Mouse (Mus musculus) hindbrain, embryonic 11.5 days (tissue): Measurements from ENCODE around the gene Ror1. TPM values are rescaled to one million over a fixed set of nuclear protein-coding genes. Genes with fewer than 3 reads are reported as not detected.

Experiments
- ATAC-seq: fragments of 200-750 bp; cut with Nextera tagmentation; 2 replicates; pipeline ENCODE4 v1.8.0; 2017; ENCODE audit warnings: mild to moderate bottlenecking, moderate TSS enrichment, moderate library complexity; ENCODE audit not compliant: low FRiP score
- DNase-seq: peaks from one replicate; pipeline ENCODE4 v3.0.0-alpha.2; 2015; ENCODE audit warnings: low spot score
- H3K27ac ChIP-seq: fragments of 300-500 bp; sonication (generic); 2 replicates; pipeline ENCODE4 v1.5.1; 2014; ENCODE audit warnings: mild to moderate bottlenecking, low read depth, low read length
- H3K27me3 ChIP-seq: fragments of 300-500 bp; sonication (generic); 2 replicates; pipeline ENCODE4 v1.6.1; 2014; ENCODE audit warnings: mild to moderate bottlenecking, low read length, moderate library complexity, mixed read lengths; ENCODE audit not compliant: control insufficient read depth, insufficient read depth
- H3K36me3 ChIP-seq: fragments of 300-500 bp; sonication (generic); 2 replicates; pipeline ENCODE4 v1.6.1; 2014; ENCODE audit warnings: mild to moderate bottlenecking, low read length, moderate library complexity, mixed read lengths; ENCODE audit not compliant: control insufficient read depth, insufficient read depth
- H3K4me1 ChIP-seq: fragments of 300-500 bp; sonication (generic); replicated peaks from 2 replicates; pipeline ENCODE4 v1.6.1; 2014; ENCODE audit warnings: low read length, mixed read lengths; ENCODE audit not compliant: control insufficient read depth, insufficient read depth
- H3K4me2 ChIP-seq: fragments of 300-500 bp; sonication (generic); replicated peaks from 2 replicates; pipeline ENCODE4 v1.6.1; 2014; ENCODE audit warnings: mild to moderate bottlenecking, low read depth, low read length
- H3K4me3 ChIP-seq: fragments of 300-500 bp; sonication (generic); 2 replicates; pipeline ENCODE4 v1.5.1; 2014; ENCODE audit warnings: low read depth, low read length
- H3K9ac ChIP-seq: fragments of 300-500 bp; sonication (generic); 2 replicates; pipeline ENCODE4 v1.6.1; 2014; ENCODE audit warnings: low read depth, low read length
- H3K9me3 ChIP-seq: fragments of 300-500 bp; sonication (generic); 2 replicates; pipeline ENCODE4 v1.6.1; 2016; ENCODE audit warnings: low read length; ENCODE audit not compliant: control insufficient read depth
- WGBS: fragments of 180-500 bp; shearing (Covaris S2); extraction: QIAGEN DNeasy Blood & Tissue Kit; methylation state at CpG from one replicate; pipeline ENCODE4 v1.1.7; 2014; 5-methylcytosine and 5-hydroxymethylcytosine counted together
- polyA plus RNA-seq: library from polyadenylated mRNA; unstranded; fragments of >200 nt; fragmentation: Nextera tagmentation; extraction: Ambion mirVana; gene quantifications from 2 replicates; pipeline ENCODE4 v1.2.1, GENCODE M21; 2014

Gene Ror1
- polyA plus RNA-seq, 1 experiment from 2014 or later: 5.7 TPM

- Histone ChIP-seq H3K36me3 (no peaks in the 10 kb centered on the region), H3K4me3 (no peak overlapping the region), H3K27me3 (no peaks in the 10 kb centered on the region), H3K9ac (no peak overlapping the region), H3K9me3 (no peaks in the 10 kb centered on the region), H3K4me2 (no peak overlapping the region), H3K4me1 (no peaks in the 10 kb centered on the region), H3K27ac (no peak overlapping the region)
- 65% methylated on average over 5 of the region's 5 CpGs for WGBS
- no peak for DNase-seq
- ATAC-seq: no peak
Measured at GRCm38 (mm10) chr4:100203066-100203465, 107.5 kb downstream of the Ror1 start.

- Histone ChIP-seq H3K36me3 (no peaks in the 10 kb centered on the region), H3K4me1 (no peaks in the 10 kb centered on the region), H3K9ac (no peak overlapping the region), H3K9me3 (no peaks in the 10 kb centered on the region), H3K4me2 (no peak overlapping the region), H3K27me3 (no peaks in the 10 kb centered on the region), H3K27ac (no peak overlapping the region), H3K4me3 (no peak overlapping the region)
- 57% methylated on average over 5 of the region's 5 CpGs for WGBS
- ATAC-seq (no peak), DNase-seq (peak; percentile 24)
Measured at GRCm38 (mm10) chr4:100203688-100204087, 108.1 kb downstream of the Ror1 start.

GRCm38 (mm10) chr4:100204381-100204780 is 108.8 kb downstream of the Ror1 start:
- WGBS: 70% methylated on average over 12 of the region's 12 CpGs

GRCm38 (mm10) chr4:100208081-100208480 is 112.5 kb downstream of the Ror1 start:
- Histone ChIP-seq H3K4me2 (no peak overlapping the region), H3K27me3 (no peaks in the 10 kb centered on the region), H3K9ac (no peak overlapping the region), H3K27ac (no peak overlapping the region), H3K36me3 (no peaks in the 10 kb centered on the region), H3K4me1 (no peaks in the 10 kb centered on the region), H3K4me3 (no peak overlapping the region), H3K9me3 (no peaks in the 10 kb centered on the region)
- WGBS: 65% methylated on average over 4 of the region's 4 CpGs
- ATAC-seq (no peak), DNase-seq (no peak)

More at GRCm38 (mm10) chr4:100204381-100204780, 108.8 kb downstream of the Ror1 start:
- Histone ChIP-seq H3K4me3 (no peak overlapping the region), H3K9me3 (no peaks in the 10 kb centered on the region), H3K4me2 (no peak overlapping the region), H3K36me3 (no peaks in the 10 kb centered on the region), H3K27me3 (no peaks in the 10 kb centered on the region), H3K27ac (no peak overlapping the region), H3K9ac (no peak overlapping the region), H3K4me1 (no peaks in the 10 kb centered on the region)
- DNase-seq (no peak), ATAC-seq (no peak)

- no peaks in the 10 kb centered on the region for H3K36me3 ChIP-seq
- WGBS: 81% methylated on average over 4 of the region's 4 CpGs
Measured at GRCm38 (mm10) chr4:100209106-100209505, 113.5 kb downstream of the Ror1 start.

GRCm38 (mm10) chr4:100211331-100211730 is 115.7 kb downstream of the Ror1 start:
- DNase-seq (no peak), ATAC-seq (no peak)
- H3K27me3 ChIP-seq: no peaks in the 10 kb centered on the region
- H3K9me3 ChIP-seq: no peaks in the 10 kb centered on the region
- H3K4me3 ChIP-seq: no peak overlapping the region
- no peak overlapping the region for H3K27ac ChIP-seq
- no peak overlapping the region for H3K9ac ChIP-seq
- no peaks in the 10 kb centered on the region for H3K4me1 ChIP-seq
- WGBS: 80% methylated on average over 4 of the region's 4 CpGs
- no peak overlapping the region for H3K4me2 ChIP-seq
- H3K36me3 ChIP-seq: no peaks in the 10 kb centered on the region

More at GRCm38 (mm10) chr4:100209106-100209505, 113.5 kb downstream of the Ror1 start:
- no peak overlapping the region for H3K9ac ChIP-seq
- no peak for ATAC-seq
- H3K4me2 ChIP-seq: no peak overlapping the region
- H3K4me3 ChIP-seq: no peak overlapping the region
- no peaks in the 10 kb centered on the region for H3K27me3 ChIP-seq
- no peaks in the 10 kb centered on the region for H3K4me1 ChIP-seq
- no peaks in the 10 kb centered on the region for H3K9me3 ChIP-seq
- no peak overlapping the region for H3K27ac ChIP-seq
- DNase-seq: no peak

GRCm38 (mm10) chr4:100214324-100215215 is 119.0 kb downstream of the Ror1 start:
- peak; percentile 39 for DNase-seq
- Histone ChIP-seq H3K27ac (no peak overlapping the region), H3K27me3 (no peaks in the 10 kb centered on the region), H3K4me1 (no peaks in the 10 kb centered on the region), H3K4me2 (no peak overlapping the region), H3K4me3 (no peak overlapping the region), H3K36me3 (no peaks in the 10 kb centered on the region), H3K9ac (no peak overlapping the region), H3K9me3 (no peaks in the 10 kb centered on the region)
- WGBS: 53% methylated on average over 13 of the region's 13 CpGs
- ATAC-seq: no peak

GRCm38 (mm10) chr4:100216587-100216986 is 121.0 kb downstream of the Ror1 start:
- no peak overlapping the region for H3K4me3 ChIP-seq
- no peaks in the 10 kb centered on the region for H3K4me1 ChIP-seq
- H3K36me3 ChIP-seq: no peaks in the 10 kb centered on the region
- H3K4me2 ChIP-seq: no peak overlapping the region
- H3K27me3 ChIP-seq: no peaks in the 10 kb centered on the region
- no peak overlapping the region for H3K9ac ChIP-seq
- H3K9me3 ChIP-seq: no peaks in the 10 kb centered on the region
- H3K27ac ChIP-seq: no peak overlapping the region
- 78% methylated on average over 3 of the region's 3 CpGs for WGBS
- ATAC-seq (no peak), DNase-seq (no peak)

- Histone ChIP-seq H3K4me1 (no peaks in the 10 kb centered on the region), H3K4me3 (no peak overlapping the region), H3K27me3 (no peaks in the 10 kb centered on the region), H3K9ac (no peak overlapping the region), H3K36me3 (no peaks in the 10 kb centered on the region), H3K27ac (no peak overlapping the region), H3K9me3 (no peaks in the 10 kb centered on the region), H3K4me2 (no peak overlapping the region)
- WGBS: 76% methylated on average over 4 of the region's 4 CpGs
- DNase-seq (no peak), ATAC-seq (no peak)
Measured at GRCm38 (mm10) chr4:100219026-100219425, 123.4 kb downstream of the Ror1 start.
